Mouse (Mus musculus): ENCODE data around the gene Hlcs. TPM values are rescaled to one million over a fixed set of nuclear protein-coding genes. Genes with fewer than 3 reads are reported as not detected.

The Hlcs gene
- total and polyA plus RNA-seq, 2 experiments from 2014 or later: 5.8 to 6.8 TPM

GRCm38 (mm10) chr16:94236226-94237129, 76.9 kb downstream of the Hlcs start:
- ATAC-seq: no peak; the same call in 1 of the 2 replicates
- Histone ChIP-seq H3K4me1 (ENCODE audit: insufficient read depth) (peaks cover 5% of the 10 kb centered on the region; the same call in 1 of the 2 replicates), H3K9ac (no peak overlapping the region), H3K4me2 (ENCODE audit: low read depth) (peak overlapping the region; percentile 20), H3K36me3 (ENCODE audit: insufficient read depth) (no peaks in the 10 kb centered on the region), H3K4me3 (ENCODE audit: low read depth, low read length) (no peak overlapping the region; the same call in 1 of the 2 replicates), H3K9me3 (ENCODE audit: low read length) (no peaks in the 10 kb centered on the region), H3K27ac (ENCODE audit: low read depth, low read length) (no peak overlapping the region), H3K27me3 (ENCODE audit: insufficient read depth, low read length) (no peaks in the 10 kb centered on the region)
- TF ChIP-seq CTCF (IDR thresholded peaks at IDR 0.05; ENCODE audit: low read depth): no peak
- peak; percentile 67 for DNase-seq
- WGBS: 32% methylated on average over 16 of the region's 16 CpGs

- 91% methylated on average over 6 of the region's 6 CpGs for WGBS
- Histone ChIP-seq H3K9me3 (ENCODE audit: low read length) (no peaks in the 10 kb centered on the region), H3K4me1 (ENCODE audit: insufficient read depth) (peaks cover 5% of the 10 kb centered on the region; the same call in 1 of the 2 replicates), H3K4me3 (ENCODE audit: low read depth, low read length) (no peak overlapping the region), H3K4me2 (ENCODE audit: low read depth) (no peak overlapping the region), H3K27ac (ENCODE audit: low read depth, low read length) (no peak overlapping the region), H3K9ac (no peak overlapping the region), H3K27me3 (ENCODE audit: insufficient read depth, low read length) (no peaks in the 10 kb centered on the region), H3K36me3 (ENCODE audit: insufficient read depth) (no peaks in the 10 kb centered on the region)
- DNase-seq (no peak), ATAC-seq (no peak)
- TF ChIP-seq CTCF (IDR thresholded peaks at IDR 0.05; ENCODE audit: low read depth): no peak
Observed at GRCm38 (mm10) chr16:94235718-94236117, 77.7 kb downstream of the Hlcs start.

- no peak overlapping the region for H3K4me3 ChIP-seq (ENCODE audit: low read depth, low read length)
- ATAC-seq (no peak), DNase-seq (no peak)
- 82% methylated on average over 4 of the region's 4 CpGs for WGBS
- no peak overlapping the region for H3K27ac ChIP-seq (ENCODE audit: low read depth, low read length)
- H3K27me3 ChIP-seq (ENCODE audit: insufficient read depth, low read length): no peaks in the 10 kb centered on the region
- no peaks in the 10 kb centered on the region for H3K9me3 ChIP-seq (ENCODE audit: low read length)
- no peak for TF ChIP-seq CTCF (IDR thresholded peaks at IDR 0.05; ENCODE audit: low read depth)
- H3K36me3 ChIP-seq (ENCODE audit: insufficient read depth): no peaks in the 10 kb centered on the region
- H3K4me1 ChIP-seq (ENCODE audit: insufficient read depth): peaks cover 5% of the 10 kb centered on the region; the same call in 1 of the 2 replicates
- no peak overlapping the region for H3K9ac ChIP-seq
- no peak overlapping the region for H3K4me2 ChIP-seq (ENCODE audit: low read depth)
Observed at GRCm38 (mm10) chr16:94234202-94234601, 79.2 kb downstream of the Hlcs start.

GRCm38 (mm10) chr16:94230909-94231575, 82.3 kb downstream of the Hlcs start:
- WGBS: 74% methylated on average over 12 of the region's 12 CpGs
- Histone ChIP-seq H3K4me3 (ENCODE audit: low read depth, low read length) (no peak overlapping the region), H3K36me3 (ENCODE audit: insufficient read depth) (no peaks in the 10 kb centered on the region), H3K9me3 (ENCODE audit: low read length) (no peaks in the 10 kb centered on the region), H3K9ac (no peak overlapping the region), H3K27ac (ENCODE audit: low read depth, low read length) (no peak overlapping the region), H3K4me1 (ENCODE audit: insufficient read depth) (no peaks in the 10 kb centered on the region), H3K4me2 (ENCODE audit: low read depth) (no peak overlapping the region), H3K27me3 (ENCODE audit: insufficient read depth, low read length) (no peaks in the 10 kb centered on the region)
- ATAC-seq (no peak), DNase-seq (no peak)
- no peak for TF ChIP-seq CTCF (IDR thresholded peaks at IDR 0.05; ENCODE audit: low read depth)

GRCm38 (mm10) chr16:94230499-94230898, 82.9 kb downstream of the Hlcs start:
- no peak overlapping the region for H3K9ac ChIP-seq
- H3K36me3 ChIP-seq (ENCODE audit: insufficient read depth): no peaks in the 10 kb centered on the region
- no peaks in the 10 kb centered on the region for H3K4me1 ChIP-seq (ENCODE audit: insufficient read depth)
- TF ChIP-seq CTCF (IDR thresholded peaks at IDR 0.05; ENCODE audit: low read depth): no peak
- no peak overlapping the region for H3K27ac ChIP-seq (ENCODE audit: low read depth, low read length)
- no peak overlapping the region for H3K4me2 ChIP-seq (ENCODE audit: low read depth)
- 67% methylated on average over 4 of the region's 4 CpGs for WGBS
- H3K4me3 ChIP-seq (ENCODE audit: low read depth, low read length): no peak overlapping the region
- ATAC-seq: no peak
- H3K9me3 ChIP-seq (ENCODE audit: low read length): no peaks in the 10 kb centered on the region
- no peaks in the 10 kb centered on the region for H3K27me3 ChIP-seq (ENCODE audit: insufficient read depth, low read length)
- DNase-seq: no peak

GRCm38 (mm10) chr16:94229890-94230289, 83.5 kb downstream of the Hlcs start:
- H3K9me3 ChIP-seq (ENCODE audit: low read length): no peaks in the 10 kb centered on the region
- WGBS: 96% methylated on average over 7 of the region's 7 CpGs
- H3K36me3 ChIP-seq (ENCODE audit: insufficient read depth): no peaks in the 10 kb centered on the region
- no peak overlapping the region for H3K27ac ChIP-seq (ENCODE audit: low read depth, low read length)
- DNase-seq (no peak), ATAC-seq (no peak)
- no peaks in the 10 kb centered on the region for H3K4me1 ChIP-seq (ENCODE audit: insufficient read depth)
- TF ChIP-seq CTCF (IDR thresholded peaks at IDR 0.05; ENCODE audit: low read depth): no peak
- H3K9ac ChIP-seq: no peak overlapping the region
- H3K4me2 ChIP-seq (ENCODE audit: low read depth): no peak overlapping the region
- no peak overlapping the region for H3K4me3 ChIP-seq (ENCODE audit: low read depth, low read length)
- no peaks in the 10 kb centered on the region for H3K27me3 ChIP-seq (ENCODE audit: insufficient read depth, low read length)
